Mouse (Mus musculus) liver, embryonic 11.5 days (tissue): ENCODE results near the gene Syn3. TPM values are rescaled to one million over a fixed set of nuclear protein-coding genes. Genes with fewer than 3 reads are reported as not detected.

Source experiments
- ATAC-seq: fragments of 200-750 bp; cut with Nextera tagmentation; replicated peaks from 2 replicates; pipeline ENCODE4 v1.8.0; 2017; ENCODE audit warnings: moderate number of reproducible peaks, mild to moderate bottlenecking, moderate TSS enrichment, moderate library complexity; ENCODE audit not compliant: low FRiP score
- DNase-seq: peaks from one replicate; pipeline ENCODE4 v3.0.0-alpha.2; 2017; ENCODE audit warnings: low spot score
- H3K27ac ChIP-seq: fragments of 300-500 bp; sonication (generic); 2 replicates; pipeline ENCODE4 v1.5.1; 2014; ENCODE audit warnings: mild to moderate bottlenecking, low read depth, low read length, control low read depth
- H3K27me3 ChIP-seq: fragments of 300-500 bp; sonication (generic); replicated peaks from 2 replicates; pipeline ENCODE4 v1.6.1; 2014; ENCODE audit warnings: low read length, mixed read lengths; ENCODE audit not compliant: control insufficient read depth, insufficient read depth
- H3K36me3 ChIP-seq: fragments of 300-500 bp; sonication (generic); 2 replicates; pipeline ENCODE4 v1.6.1; 2014; ENCODE audit warnings: mild to moderate bottlenecking, low read length, moderate library complexity, mixed read lengths; ENCODE audit not compliant: control insufficient read depth, insufficient read depth
- H3K4me1 ChIP-seq: fragments of 300-500 bp; sonication (generic); replicated peaks from 2 replicates; pipeline ENCODE4 v1.6.1; 2014; ENCODE audit warnings: low read length, mixed read lengths; ENCODE audit not compliant: control insufficient read depth, insufficient read depth
- H3K4me2 ChIP-seq: fragments of 300-500 bp; sonication (generic); 2 replicates; pipeline ENCODE4 v1.6.1; 2014; ENCODE audit warnings: mild to moderate bottlenecking, control low read depth, moderate library complexity
- H3K4me3 ChIP-seq: fragments of 300-500 bp; sonication (generic); 2 replicates; pipeline ENCODE4 v1.5.1; 2014; ENCODE audit warnings: low read depth, low read length, control low read depth
- H3K9ac ChIP-seq: fragments of 300-500 bp; sonication (generic); 2 replicates; pipeline ENCODE4 v1.6.1; 2014; ENCODE audit warnings: low read depth, low read length, control low read depth
- H3K9me3 ChIP-seq: fragments of 300-500 bp; sonication (generic); 2 replicates; pipeline ENCODE4 v1.6.1; 2016; ENCODE audit warnings: low read length, inconsistent platforms, mixed read lengths; ENCODE audit not compliant: control insufficient read depth
- whole genome bisulfite sequencing: fragments of 180-500 bp; shearing (Covaris S2); extraction: QIAGEN DNeasy Blood & Tissue Kit; methylation state at CpG from one replicate; pipeline ENCODE4 v1.1.7; 2014; 5-methylcytosine and 5-hydroxymethylcytosine counted together
- polyA plus RNA-seq: library from polyadenylated mRNA; unstranded; fragments of >200 nt; fragmentation: Nextera tagmentation; extraction: Ambion mirVana; gene quantifications from 2 replicates; pipeline ENCODE4 v1.2.1, GENCODE M21; 2014

Syn3 gene
- polyA plus RNA-seq, 1 experiment from 2014 or later, result 0.58 TPM

DNA sequence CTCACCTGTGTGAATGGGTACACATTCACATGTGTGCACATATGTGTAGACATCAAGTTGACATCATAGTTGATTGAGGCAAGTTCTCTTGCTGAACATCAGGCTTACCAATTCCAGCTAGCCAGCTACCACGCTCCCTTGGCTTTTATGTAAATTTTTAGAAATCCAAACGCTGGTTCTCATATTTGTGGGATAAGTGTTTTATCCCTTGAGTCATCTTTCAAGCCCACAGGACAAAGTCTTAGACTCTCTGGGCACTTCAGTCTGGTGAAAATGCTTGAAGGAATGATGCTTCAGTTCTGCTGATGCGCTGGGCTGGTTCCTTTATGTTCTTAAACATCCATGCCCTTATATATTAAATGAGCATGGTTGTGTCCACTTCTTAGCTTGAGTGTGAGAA is 279.7 kb downstream of the Syn3 start:
- no peaks in the 10 kb centered on the region for H3K27me3 ChIP-seq
- DNase-seq (no peak), ATAC-seq (no peak)
- no peaks in the 10 kb centered on the region for H3K4me1 ChIP-seq
- no peaks in the 10 kb centered on the region for H3K9me3 ChIP-seq
- no peak overlapping the region for H3K27ac ChIP-seq
- 90% methylated on average over 3 of the region's 3 CpGs for WGBS
- H3K4me3 ChIP-seq, result no peak overlapping the region
- no peak overlapping the region for H3K4me2 ChIP-seq
- no peak overlapping the region for H3K9ac ChIP-seq
- no peaks in the 10 kb centered on the region for H3K36me3 ChIP-seq

DNA sequence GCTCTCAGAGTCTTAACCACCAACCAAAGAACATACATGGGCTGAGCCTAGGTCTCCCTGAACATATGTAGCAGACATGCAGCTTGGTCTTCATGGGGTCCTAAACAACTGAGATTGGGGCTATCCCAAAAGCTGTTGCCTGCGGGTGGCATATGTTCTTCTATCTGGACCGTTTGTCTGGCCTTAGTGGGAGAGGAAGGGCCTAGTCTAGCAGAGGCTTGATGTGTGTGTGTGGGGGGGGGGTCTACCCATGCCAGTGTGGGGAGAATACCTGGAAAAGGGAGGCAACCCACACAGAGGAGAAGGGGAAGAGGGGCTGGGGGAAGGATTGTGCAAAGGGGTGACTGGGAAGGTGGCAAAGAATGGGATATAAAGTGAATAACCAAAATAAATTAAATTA is 281.9 kb downstream of the Syn3 start:
- DNase-seq, result no peak
- Histone ChIP-seq H3K4me1 (no peaks in the 10 kb centered on the region), H3K36me3 (no peaks in the 10 kb centered on the region), H3K4me2 (no peak overlapping the region), H3K4me3 (no peak overlapping the region), H3K27ac (no peak overlapping the region), H3K27me3 (no peaks in the 10 kb centered on the region), H3K9me3 (no peaks in the 10 kb centered on the region), H3K9ac (no peak overlapping the region)
- 88% methylated on average over 2 of the region's 2 CpGs for WGBS
- no peak for ATAC-seq

DNA sequence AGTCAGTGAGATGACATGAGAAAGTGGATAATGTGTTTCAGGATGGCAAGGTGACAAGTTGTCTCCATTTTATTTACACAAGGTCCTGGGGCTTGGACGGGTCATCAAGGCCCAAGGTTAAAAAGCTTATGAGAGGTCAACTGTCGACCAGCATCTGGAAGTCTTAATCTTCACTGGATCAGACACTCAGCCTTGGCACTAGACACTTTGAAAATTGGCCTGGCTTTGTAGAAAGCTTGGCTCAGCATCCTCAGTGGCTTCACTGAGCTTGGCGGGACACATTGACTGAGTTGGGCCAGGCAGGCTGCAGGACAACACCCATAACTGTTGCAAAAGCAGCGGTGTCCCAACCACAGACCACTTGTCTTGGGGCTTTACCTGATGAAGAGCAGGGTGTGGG is 286.6 kb downstream of the Syn3 start:
- Histone ChIP-seq H3K4me3 (no peak overlapping the region), H3K27me3 (no peaks in the 10 kb centered on the region), H3K4me1 (no peaks in the 10 kb centered on the region), H3K9me3 (no peaks in the 10 kb centered on the region), H3K27ac (no peak overlapping the region), H3K36me3 (no peaks in the 10 kb centered on the region), H3K4me2 (no peak overlapping the region), H3K9ac (no peak overlapping the region)
- no peak for DNase-seq
- no peak for ATAC-seq
- 69% methylated on average over 4 of the region's 4 CpGs for WGBS

DNA sequence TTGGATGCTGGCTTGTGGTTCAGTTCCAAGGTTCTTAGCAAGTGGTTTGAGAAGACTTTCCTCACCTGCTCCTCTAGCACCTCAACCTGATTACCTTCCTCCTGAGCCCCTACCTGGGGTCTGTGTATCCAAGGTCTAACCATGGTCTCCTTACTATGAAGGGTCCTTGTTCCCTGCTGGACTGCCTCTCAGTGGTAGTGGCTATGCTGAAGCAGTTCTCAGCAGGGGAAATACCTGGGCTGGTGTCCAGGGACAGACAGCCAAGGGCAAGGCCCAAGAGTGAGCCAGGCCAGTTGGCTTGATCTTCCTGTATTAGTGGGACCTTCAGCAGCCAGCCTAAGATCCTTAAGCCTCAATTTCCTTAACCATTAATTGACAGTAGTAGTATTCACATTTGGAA is 294.8 kb downstream of the Syn3 start:
- no peaks in the 10 kb centered on the region for H3K9me3 ChIP-seq
- H3K36me3 ChIP-seq, result no peaks in the 10 kb centered on the region
- no peak overlapping the region for H3K4me2 ChIP-seq
- ATAC-seq, result no peak
- no peak overlapping the region for H3K4me3 ChIP-seq
- DNase-seq, result no peak
- H3K27ac ChIP-seq, result no peak overlapping the region
- no peak overlapping the region for H3K9ac ChIP-seq
- no peaks in the 10 kb centered on the region for H3K27me3 ChIP-seq
- no peaks in the 10 kb centered on the region for H3K4me1 ChIP-seq

DNA sequence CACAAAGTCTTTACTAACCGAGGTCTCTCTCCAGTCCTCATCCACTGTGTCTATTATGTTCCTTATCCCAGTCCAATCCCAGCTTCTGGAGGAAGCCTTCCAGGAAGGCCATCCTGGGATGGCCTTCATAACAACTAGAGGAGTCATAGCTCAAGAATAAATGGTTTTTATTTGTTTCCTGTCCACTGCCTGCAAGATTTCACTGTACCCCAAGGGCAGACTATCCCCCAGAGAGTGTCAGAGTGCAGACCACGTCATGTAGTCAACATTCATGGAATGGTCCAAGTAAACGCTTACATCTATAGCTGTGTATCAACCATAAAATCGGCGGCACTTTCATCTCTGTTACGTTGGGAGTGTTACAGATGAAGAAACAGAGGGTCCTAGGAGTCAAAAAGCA is 295.5 kb downstream of the Syn3 start:
- no peaks in the 10 kb centered on the region for H3K9me3 ChIP-seq
- DNase-seq (no peak), ATAC-seq (no peak)
- no peak overlapping the region for H3K9ac ChIP-seq
- H3K4me1 ChIP-seq, result no peaks in the 10 kb centered on the region
- no peak overlapping the region for H3K27ac ChIP-seq
- H3K27me3 ChIP-seq, result no peaks in the 10 kb centered on the region
- no peaks in the 10 kb centered on the region for H3K36me3 ChIP-seq
- H3K4me3 ChIP-seq, result no peak overlapping the region
- H3K4me2 ChIP-seq, result no peak overlapping the region
- WGBS, result 79% methylated on average over 6 of the region's 6 CpGs

DNA sequence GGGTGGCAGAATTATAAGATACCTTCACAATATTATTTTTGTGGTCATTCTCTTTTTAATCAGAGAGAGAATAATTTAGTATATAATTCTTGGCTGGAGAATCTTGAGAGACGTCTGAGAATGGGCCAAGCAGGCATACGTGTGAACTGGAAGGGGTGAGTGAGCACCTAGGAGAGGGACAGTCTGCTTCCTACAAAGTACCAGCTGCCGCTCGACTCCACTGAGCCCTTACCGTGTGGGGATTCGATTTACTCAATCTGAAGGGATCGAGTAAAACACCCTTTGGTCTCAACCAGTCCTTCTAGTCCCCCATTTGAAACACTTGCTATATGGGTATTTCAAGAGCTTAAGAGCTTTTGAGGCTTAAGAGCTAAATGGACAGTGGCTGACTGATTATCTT is 296.9 kb downstream of the Syn3 start:
- H3K4me1 ChIP-seq, result no peaks in the 10 kb centered on the region
- no peaks in the 10 kb centered on the region for H3K36me3 ChIP-seq
- H3K27me3 ChIP-seq, result no peaks in the 10 kb centered on the region
- no peak overlapping the region for H3K4me2 ChIP-seq
- 87% methylated on average over 7 of the region's 7 CpGs for WGBS
- no peak overlapping the region for H3K9ac ChIP-seq
- DNase-seq (no peak), ATAC-seq (no peak)
- H3K27ac ChIP-seq, result no peak overlapping the region
- H3K4me3 ChIP-seq, result no peak overlapping the region
- no peaks in the 10 kb centered on the region for H3K9me3 ChIP-seq

- no peaks in the 10 kb centered on the region for H3K36me3 ChIP-seq
- no peaks in the 10 kb centered on the region for H3K27me3 ChIP-seq
- H3K4me3 ChIP-seq, result no peak overlapping the region
- H3K27ac ChIP-seq, result no peak overlapping the region
- 79% methylated on average over 3 of the region's 3 CpGs for WGBS
- no peak for ATAC-seq
- DNase-seq, result no peak
- no peaks in the 10 kb centered on the region for H3K9me3 ChIP-seq
- no peak overlapping the region for H3K9ac ChIP-seq
- no peaks in the 10 kb centered on the region for H3K4me1 ChIP-seq
- H3K4me2 ChIP-seq, result no peak overlapping the region
These were observed 297.7 kb downstream of the Syn3 start for GRCm38 (mm10) chr10:86201006-86201405.

- no peaks in the 10 kb centered on the region for H3K4me1 ChIP-seq
- DNase-seq (no peak), ATAC-seq (no peak)
- H3K27ac ChIP-seq, result no peak overlapping the region
- no peaks in the 10 kb centered on the region for H3K9me3 ChIP-seq
- no peak overlapping the region for H3K4me2 ChIP-seq
- H3K9ac ChIP-seq, result no peak overlapping the region
- H3K36me3 ChIP-seq, result no peaks in the 10 kb centered on the region
- no peak overlapping the region for H3K4me3 ChIP-seq
- 68% methylated on average over 3 of the region's 3 CpGs for WGBS
- H3K27me3 ChIP-seq, result no peaks in the 10 kb centered on the region
These were observed 302.2 kb downstream of the Syn3 start for GRCm38 (mm10) chr10:86196414-86197025.

DNA sequence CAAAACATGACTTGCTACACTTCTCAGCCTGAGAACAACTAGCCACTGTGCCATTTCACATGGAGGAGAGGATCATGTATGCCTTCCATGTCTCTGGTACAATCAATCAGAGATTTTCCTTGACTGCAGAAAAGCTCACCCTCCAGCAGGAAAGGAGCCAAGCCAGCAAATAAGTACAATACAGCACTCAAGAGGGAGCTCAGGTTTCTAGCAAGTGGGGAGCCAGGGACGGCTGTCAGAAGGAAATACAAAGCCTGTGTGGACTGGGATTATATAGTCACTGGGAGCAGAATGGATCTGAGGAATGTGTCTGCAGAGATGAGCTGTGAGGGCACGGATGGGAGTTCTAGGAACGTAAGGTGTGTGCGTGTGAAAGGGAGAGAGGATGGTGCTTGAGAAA is 304.0 kb downstream of the Syn3 start:
- 72% methylated on average over 4 of the region's 4 CpGs for WGBS

More for the DNA sequence above, 304.0 kb downstream of the Syn3 start:
- Histone ChIP-seq H3K27ac (no peak overlapping the region), H3K4me2 (no peak overlapping the region), H3K27me3 (no peaks in the 10 kb centered on the region), H3K9ac (no peak overlapping the region), H3K4me1 (no peaks in the 10 kb centered on the region), H3K9me3 (no peaks in the 10 kb centered on the region), H3K36me3 (no peaks in the 10 kb centered on the region), H3K4me3 (no peak overlapping the region)
- DNase-seq (no peak), ATAC-seq (no peak)
